Mouse (Mus musculus): ENCODE data around the gene Junb. TPM values are rescaled to one million over a fixed set of nuclear protein-coding genes. Genes with fewer than 3 reads are reported as not detected.

Gene Junb
- polyA plus RNA-seq, 1 experiment from 2014 or later, result 5.5 TPM

- Histone ChIP-seq H3K4me1 (peaks cover 51% of the 10 kb centered on the region), H3K27me3 (replicated peaks) (no peaks in the 10 kb centered on the region)
Observed at GRCm38 (mm10) chr8:84967532-84968304, 10.8 kb downstream of the Junb start.

GRCm38 (mm10) chr8:84966603-84967002 lies 11.9 kb downstream of the Junb start:
- no peaks in the 10 kb centered on the region for H3K9me3 ChIP-seq
- WGBS, result 59% methylated on average over 3 of the region's 3 CpGs
- H3K4me3 ChIP-seq, result no peak overlapping the region
- H3K27ac ChIP-seq, result 0 out of 2 replicates have a peak overlapping the region, but pooled peaks have one; percentile 77
- peaks cover 2% of the 10 kb centered on the region for H3K36me3 ChIP-seq (replicated peaks)
- no peak; the same call in 1 of the 2 replicates for ATAC-seq (replicated peaks)
- peaks cover 46% of the 10 kb centered on the region for H3K4me1 ChIP-seq
- H3K27me3 ChIP-seq (replicated peaks), result no peaks in the 10 kb centered on the region
- H3K9ac ChIP-seq, result no peak overlapping the region
- H3K4me2 ChIP-seq, result peak overlapping the region; percentile 88

More at GRCm38 (mm10) chr8:84967532-84968304, 10.8 kb downstream of the Junb start:
- Histone ChIP-seq H3K4me3 (no peak overlapping the region), H3K4me2 (no peak overlapping the region), H3K9me3 (no peaks in the 10 kb centered on the region), H3K9ac (no peak overlapping the region), H3K27ac (no peak overlapping the region), H3K36me3 (replicated peaks) (peaks cover 12% of the 10 kb centered on the region)
- ATAC-seq (replicated peaks), result no peak
- WGBS, result 86% methylated on average over 13 of the region's 13 CpGs

GRCm38 (mm10) chr8:84965731-84966291 lies 12.7 kb downstream of the Junb start:
- H3K4me1 ChIP-seq, result peaks cover 38% of the 10 kb centered on the region
- H3K4me2 ChIP-seq, result peak overlapping the region; percentile 88
- H3K36me3 ChIP-seq (replicated peaks), result no peaks in the 10 kb centered on the region; the same call in 1 of the 2 replicates
- peak overlapping the region; percentile 77 for H3K27ac ChIP-seq
- H3K27me3 ChIP-seq (replicated peaks), result no peaks in the 10 kb centered on the region
- H3K4me3 ChIP-seq, result peak overlapping the region; percentile 67
- WGBS, result under 1% methylated on average over 41 of the region's 41 CpGs
- H3K9ac ChIP-seq, result peak overlapping the region; percentile 55
- H3K9me3 ChIP-seq, result no peaks in the 10 kb centered on the region
- ATAC-seq (replicated peaks), result peak; percentile 76

GRCm38 (mm10) chr8:84963952-84964351 lies 14.6 kb downstream of the Junb start:
- no peak for ATAC-seq (replicated peaks)
- no peaks in the 10 kb centered on the region for H3K9me3 ChIP-seq
- H3K4me1 ChIP-seq, result peaks cover 32% of the 10 kb centered on the region
- no peaks in the 10 kb centered on the region for H3K36me3 ChIP-seq (replicated peaks)
- no peak overlapping the region for H3K9ac ChIP-seq
- 93% methylated on average over 4 of the region's 4 CpGs for WGBS
- H3K4me2 ChIP-seq, result no peak overlapping the region
- H3K27ac ChIP-seq, result no peak overlapping the region
- H3K4me3 ChIP-seq, result no peak overlapping the region
- no peaks in the 10 kb centered on the region for H3K27me3 ChIP-seq (replicated peaks)

- 93% methylated on average over 7 of the region's 7 CpGs for WGBS
Observed at GRCm38 (mm10) chr8:84959811-84960210, 18.7 kb downstream of the Junb start.

GRCm38 (mm10) chr8:84956768-84957167 lies 21.8 kb downstream of the Junb start:
- 40% methylated on average over 2 of the region's 2 CpGs for WGBS
- Histone ChIP-seq H3K4me1 (no peaks in the 10 kb centered on the region), H3K4me3 (no peak overlapping the region), H3K27me3 (replicated peaks) (peaks cover 5% of the 10 kb centered on the region; the same call in 1 of the 2 replicates), H3K36me3 (replicated peaks) (no peaks in the 10 kb centered on the region; the same call in 1 of the 2 replicates), H3K9ac (no peak overlapping the region), H3K4me2 (no peak overlapping the region), H3K9me3 (no peaks in the 10 kb centered on the region), H3K27ac (no peak overlapping the region)
- ATAC-seq (replicated peaks), result no peak; the same call in 1 of the 2 replicates

More at GRCm38 (mm10) chr8:84959811-84960210, 18.7 kb downstream of the Junb start:
- Histone ChIP-seq H3K27me3 (replicated peaks) (no peaks in the 10 kb centered on the region), H3K9ac (no peak overlapping the region), H3K4me1 (peaks cover under 1% of the 10 kb centered on the region), H3K4me2 (no peak overlapping the region), H3K36me3 (replicated peaks) (no peaks in the 10 kb centered on the region; the same call in 1 of the 2 replicates), H3K9me3 (no peaks in the 10 kb centered on the region), H3K27ac (no peak overlapping the region), H3K4me3 (no peak overlapping the region)
- no peak for ATAC-seq (replicated peaks)

GRCm38 (mm10) chr8:84952612-84953255 lies 25.8 kb downstream of the Junb start:
- Histone ChIP-seq H3K9ac (no peak overlapping the region), H3K27me3 (replicated peaks) (peaks cover 21% of the 10 kb centered on the region), H3K36me3 (replicated peaks) (no peaks in the 10 kb centered on the region; the same call in 1 of the 2 replicates), H3K4me3 (no peak overlapping the region), H3K27ac (no peak overlapping the region), H3K9me3 (no peaks in the 10 kb centered on the region), H3K4me2 (no peak overlapping the region), H3K4me1 (no peaks in the 10 kb centered on the region)
- no peak for ATAC-seq (replicated peaks)
- WGBS, result 8% methylated on average over 18 of the region's 18 CpGs

- H3K4me2 ChIP-seq, result no peak overlapping the region
- peaks cover 21% of the 10 kb centered on the region for H3K27me3 ChIP-seq (replicated peaks)
- H3K4me1 ChIP-seq, result peaks cover 22% of the 10 kb centered on the region
- no peak overlapping the region for H3K27ac ChIP-seq
- H3K36me3 ChIP-seq (replicated peaks), result no peaks in the 10 kb centered on the region
- H3K4me3 ChIP-seq, result no peak overlapping the region
- no peaks in the 10 kb centered on the region for H3K9me3 ChIP-seq
- no peak overlapping the region for H3K9ac ChIP-seq
- 18% methylated on average over 12 of the region's 12 CpGs for WGBS
- ATAC-seq (replicated peaks), result no peak
Observed at GRCm38 (mm10) chr8:84949753-84950152, 28.8 kb downstream of the Junb start.

- ATAC-seq (replicated peaks), result no peak
- H3K9ac ChIP-seq, result peak overlapping the region; percentile 57; the same call in 1 of the 2 replicates
- 18% methylated on average over 9 of the region's 9 CpGs for WGBS
- peaks cover 21% of the 10 kb centered on the region for H3K27me3 ChIP-seq (replicated peaks)
- H3K4me1 ChIP-seq, result peaks cover 35% of the 10 kb centered on the region
- peak overlapping the region; percentile 66 for H3K4me3 ChIP-seq
- H3K27ac ChIP-seq, result 0 out of 2 replicates have a peak overlapping the region, but pooled peaks have one; percentile 80
- no peaks in the 10 kb centered on the region for H3K36me3 ChIP-seq (replicated peaks)
- H3K4me2 ChIP-seq, result peak overlapping the region; percentile 64
- no peaks in the 10 kb centered on the region for H3K9me3 ChIP-seq
Observed at GRCm38 (mm10) chr8:84947241-84947545, 31.3 kb downstream of the Junb start.

- peaks cover 21% of the 10 kb centered on the region for H3K27me3 ChIP-seq (replicated peaks)
- H3K27ac ChIP-seq, result peak within 1 kb of the TSS; percentile 80
- WGBS, result 5% methylated on average over 17 of the region's 17 CpGs
- H3K9me3 ChIP-seq, result no peaks in the 10 kb centered on the region
- peaks cover 35% of the 10 kb centered on the region for H3K4me1 ChIP-seq
- H3K36me3 ChIP-seq (replicated peaks), result no peaks in the 10 kb centered on the region
- H3K9ac ChIP-seq, result peak within 1 kb of the TSS; percentile 57
- peak; percentile 14 for ATAC-seq (replicated peaks)
- peak within 1 kb of the TSS; percentile 64 for H3K4me2 ChIP-seq
- H3K4me3 ChIP-seq, result peak within 1 kb of the TSS; percentile 66
Observed at GRCm38 (mm10) chr8:84946528-84947240, 31.8 kb downstream of the Junb start, which contains the start of gene Rtbdn. Gene Rtbdn (plus strand): TSS chr8:84946991.

- H3K27ac ChIP-seq, result peak overlapping the region; percentile 80
- H3K36me3 ChIP-seq (replicated peaks), result no peaks in the 10 kb centered on the region
- 1% methylated on average over 38 of the region's 67 CpGs for WGBS
- peaks cover 21% of the 10 kb centered on the region for H3K27me3 ChIP-seq (replicated peaks)
- peak overlapping the region; percentile 66 for H3K4me3 ChIP-seq
- H3K9me3 ChIP-seq, result no peaks in the 10 kb centered on the region
- H3K9ac ChIP-seq, result peak overlapping the region; percentile 57
- peak overlapping the region; percentile 64 for H3K4me2 ChIP-seq
- H3K4me1 ChIP-seq, result peaks cover 35% of the 10 kb centered on the region
- ATAC-seq (replicated peaks), result peak; percentile 70
Observed at GRCm38 (mm10) chr8:84945633-84946527, 32.6 kb downstream of the Junb start.

All from midbrain, embryonic 15.5 days (tissue).